Mouse (Mus musculus) gastrocnemius, postnatal 14 days (tissue): Measurements from ENCODE around the gene Hspa12b. TPM values are rescaled to one million over a fixed set of nuclear protein-coding genes. Genes with fewer than 3 reads are reported as not detected.

Experiments
- DNase-seq: peaks from one replicate; pipeline ENCODE4 v3.0.0; 2021; ENCODE audit warnings: mixed read lengths
- intact Hi-C: fragments of 180-260 bp; cut with DNase I; formaldehyde crosslinking; loops from one replicate; pipeline ENCODE4 v1.15.1; 2025; ENCODE audit warnings: low total_unique reads
- total RNA-seq, 2 experiments: library from RNA; stranded (reverse); gene quantifications; 2 replicates each; pipeline ENCODE4 v1.2.3; 2021

Gene Hspa12b
- total RNA-seq, 2 experiments from 2014 or later = 14.5 to 18.3 TPM

DNA sequence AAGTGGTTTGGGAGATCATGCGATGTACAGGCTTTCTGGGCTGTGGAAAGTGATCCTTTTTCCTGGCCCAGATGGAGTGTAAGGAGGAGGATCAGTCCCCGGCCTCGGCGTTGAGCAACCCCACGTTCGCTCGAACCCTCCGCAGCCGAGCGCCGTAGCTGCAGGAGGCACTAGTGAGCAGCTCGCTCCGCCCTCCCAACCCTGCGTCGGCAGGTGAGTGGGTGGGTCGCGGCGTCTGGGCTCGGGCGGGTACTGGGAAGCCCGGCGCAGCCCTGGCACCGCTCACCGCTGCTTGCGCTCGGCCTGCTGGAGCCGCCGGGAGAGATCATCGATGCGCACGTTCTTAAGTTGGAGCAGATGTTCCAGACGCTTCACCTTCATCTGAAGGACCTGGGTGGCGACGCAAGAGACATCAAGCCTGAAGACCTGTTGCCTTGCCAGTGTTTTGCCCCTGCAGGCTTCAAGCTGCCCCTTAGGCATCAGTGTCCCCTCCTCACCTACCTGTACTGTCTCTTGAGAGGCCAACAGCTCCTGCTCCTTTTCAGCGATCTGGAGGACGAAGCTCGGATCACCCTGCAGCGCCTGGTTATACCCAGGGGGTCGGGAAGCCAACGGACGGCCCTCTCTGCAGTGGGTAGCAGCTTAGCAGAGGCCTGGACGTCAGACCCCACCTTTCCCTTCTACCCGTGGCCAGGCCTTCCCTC lies 44.5 kb downstream of the Hspa12b start:
- intact Hi-C loops = loop anchor here (10.0 kb wide), 1 partner anchor 83 kb away; no protein-coding TSS in a partner anchor

GRCm38 (mm10) chr2:131172322-131172721 lies 45.2 kb downstream of the Hspa12b start:
- intact Hi-C loops = loop anchor here (10.0 kb wide), 1 partner anchor 82 kb away; no protein-coding TSS in a partner anchor
- no peak for DNase-seq

More for the DNA sequence above, 44.5 kb downstream of the Hspa12b start:
- peak; percentile 73 for DNase-seq

DNA sequence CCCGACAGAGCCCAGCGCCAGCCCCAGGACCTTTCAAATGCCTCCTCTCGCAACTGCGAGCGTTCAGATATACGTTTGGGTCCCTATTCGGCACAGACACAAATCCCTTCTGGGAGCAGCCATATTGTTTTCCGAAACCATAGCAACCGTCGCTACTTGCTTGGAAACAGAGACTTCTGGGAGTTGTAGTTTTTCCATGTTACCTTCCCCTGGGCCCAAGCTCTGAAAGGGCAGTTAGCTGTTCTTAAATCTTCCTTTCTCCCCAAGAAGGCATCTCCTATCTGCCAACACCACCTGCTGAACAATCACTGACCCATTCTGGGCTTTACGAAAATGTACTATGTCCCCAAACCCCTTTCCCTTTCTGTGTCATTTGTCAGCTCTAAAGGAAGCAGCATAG lies 47.6 kb downstream of the Hspa12b start:
- DNase-seq = peak; percentile 19
- intact Hi-C loops = loop anchor here (10.0 kb wide), 1 partner anchor 80 kb away; no protein-coding TSS in a partner anchor

DNA sequence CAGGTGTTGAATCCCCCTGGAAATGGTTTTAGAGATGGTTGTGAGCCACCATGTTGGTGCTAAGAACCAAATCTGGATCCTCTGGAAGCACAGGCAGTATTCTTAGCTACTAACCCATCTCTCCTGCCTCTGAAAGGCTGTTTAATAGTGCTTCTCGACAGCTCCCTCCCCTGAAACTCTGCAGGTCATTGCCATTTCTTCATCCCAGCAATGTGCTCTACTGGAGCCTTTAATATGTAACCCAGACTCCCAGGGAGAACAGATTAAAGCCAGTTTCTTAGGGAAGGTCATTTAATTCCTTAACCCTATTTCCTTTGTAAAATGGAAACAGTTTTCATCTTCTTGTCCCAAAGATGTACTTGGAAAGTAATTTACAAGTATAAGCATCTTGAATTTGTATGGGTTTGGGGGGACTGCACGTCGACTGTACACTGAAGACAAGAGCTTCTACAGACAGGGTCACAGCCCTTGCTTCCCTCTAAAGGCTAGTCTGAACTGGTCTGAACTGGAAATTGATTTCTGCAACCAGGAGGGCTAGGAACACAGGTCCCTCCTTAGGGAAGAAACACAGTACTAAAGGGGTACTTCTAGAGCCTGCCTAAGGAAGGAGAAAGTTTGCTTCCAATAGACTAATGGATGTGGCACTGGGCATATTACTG lies 48.3 kb downstream of the Hspa12b start:
- no peak for DNase-seq
- intact Hi-C loops = loop anchor here (10.0 kb wide), 1 partner anchor 79 kb away; no protein-coding TSS in a partner anchor

DNA sequence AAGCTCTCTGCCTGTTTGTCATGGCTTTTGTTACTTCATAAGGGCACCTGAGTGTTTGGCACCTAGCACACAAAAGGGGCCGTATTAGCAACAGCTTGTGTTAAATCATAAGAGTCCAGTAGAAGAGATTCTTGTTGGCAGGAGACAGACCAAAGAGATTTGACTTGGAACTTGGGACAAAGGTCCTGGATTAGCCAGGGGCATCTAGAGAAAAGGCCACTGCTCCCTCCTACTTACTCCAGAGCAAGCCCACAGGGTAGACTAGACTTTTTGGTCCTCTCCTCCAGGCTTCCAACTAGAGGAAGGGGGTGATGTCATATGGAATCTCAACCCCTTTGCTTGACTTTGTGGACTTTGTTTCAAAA lies 48.8 kb downstream of the Hspa12b start:
- DNase-seq = no peak
- intact Hi-C loops = loop anchor here (10.0 kb wide), 1 partner anchor 79 kb away; no protein-coding TSS in a partner anchor

- DNase-seq = no peak
- intact Hi-C loops = loop anchor here (10.0 kb wide), 1 partner anchor 78 kb away; no protein-coding TSS in a partner anchor
These were observed 49.4 kb downstream of the Hspa12b start for GRCm38 (mm10) chr2:131176491-131176890.

GRCm38 (mm10) chr2:131177932-131178331 lies 50.9 kb downstream of the Hspa12b start:
- intact Hi-C loops = loop anchor here (10.0 kb wide), 1 partner anchor 77 kb away; no protein-coding TSS in a partner anchor
- DNase-seq = no peak

DNA sequence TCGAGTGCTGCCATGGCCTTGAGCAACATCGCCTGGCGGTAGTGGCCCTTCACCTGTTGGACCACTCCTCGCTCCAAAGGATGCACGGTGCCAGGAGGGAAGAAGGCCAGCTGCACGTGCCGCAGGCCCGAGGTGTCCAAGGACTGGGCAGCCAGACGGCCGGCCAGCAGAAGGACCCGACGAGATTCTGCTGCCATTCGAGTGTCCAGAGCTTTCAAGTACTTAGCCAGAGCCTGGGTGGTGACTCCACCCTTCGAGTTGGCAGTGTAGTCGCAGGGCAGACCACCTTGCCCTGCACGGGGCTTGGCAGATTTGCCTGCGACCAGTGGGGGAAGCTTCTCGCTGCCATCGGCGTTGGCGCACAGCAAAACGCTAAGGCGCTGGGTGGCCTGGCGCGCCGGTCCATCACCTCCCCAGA lies 51.8 kb downstream of the Hspa12b start:
- intact Hi-C loops = loop anchor here (10.0 kb wide), 1 partner anchor 76 kb away; no protein-coding TSS in a partner anchor

DNA sequence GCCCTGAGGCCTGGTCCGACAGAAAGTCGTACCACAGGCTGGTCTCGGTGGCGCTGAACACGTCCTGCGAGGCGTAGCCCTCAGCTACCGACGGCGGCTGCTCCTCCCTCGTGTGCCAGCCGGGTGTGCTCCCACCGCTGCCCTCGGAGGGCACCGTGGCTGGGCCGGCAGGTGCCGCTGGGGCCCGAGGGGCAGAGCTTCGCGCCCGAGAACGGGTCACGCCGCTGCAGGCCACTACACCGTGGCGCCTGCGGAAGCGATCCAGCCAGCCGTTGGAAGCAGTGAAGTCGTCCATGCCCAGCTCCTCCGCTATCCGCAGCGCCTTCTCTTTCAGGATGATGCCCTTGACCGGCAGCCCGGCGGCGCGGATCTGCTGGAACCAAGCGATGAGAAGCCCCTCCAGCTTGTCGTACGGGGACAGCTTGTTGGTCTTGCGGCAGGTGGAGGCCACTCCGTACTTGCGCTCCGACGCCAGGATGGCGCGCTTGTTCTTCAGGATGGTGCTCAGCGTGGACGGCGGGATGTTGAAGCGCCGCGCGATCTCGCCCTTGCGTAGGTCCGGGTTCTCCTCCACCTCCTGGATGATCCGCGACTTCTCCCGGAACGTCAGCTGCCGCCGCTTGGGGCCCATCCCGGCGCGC lies 52.3 kb downstream of the Hspa12b start:
- intact Hi-C loops = loop anchor here (10.0 kb wide), 1 partner anchor 75 kb away; no protein-coding TSS in a partner anchor
- peak; percentile 64 for DNase-seq

More for the DNA sequence above, 51.8 kb downstream of the Hspa12b start:
- DNase-seq = peak; percentile 32

GRCm38 (mm10) chr2:131179990-131180587 lies 53.0 kb downstream of the Hspa12b start, which contains the start of gene Cenpb:
Gene Cenpb, minus strand, starts transcription at chr2:131180067.
- DNase-seq = peak; percentile 87
- intact Hi-C loops = loop anchor here (10.0 kb wide), 1 partner anchor 75 kb away; no protein-coding TSS in a partner anchor

GRCm38 (mm10) chr2:131186343-131186742 lies 59.3 kb downstream of the Hspa12b start:
- intact Hi-C loops = no loop called here
- peak; percentile 29 for DNase-seq

DNA sequence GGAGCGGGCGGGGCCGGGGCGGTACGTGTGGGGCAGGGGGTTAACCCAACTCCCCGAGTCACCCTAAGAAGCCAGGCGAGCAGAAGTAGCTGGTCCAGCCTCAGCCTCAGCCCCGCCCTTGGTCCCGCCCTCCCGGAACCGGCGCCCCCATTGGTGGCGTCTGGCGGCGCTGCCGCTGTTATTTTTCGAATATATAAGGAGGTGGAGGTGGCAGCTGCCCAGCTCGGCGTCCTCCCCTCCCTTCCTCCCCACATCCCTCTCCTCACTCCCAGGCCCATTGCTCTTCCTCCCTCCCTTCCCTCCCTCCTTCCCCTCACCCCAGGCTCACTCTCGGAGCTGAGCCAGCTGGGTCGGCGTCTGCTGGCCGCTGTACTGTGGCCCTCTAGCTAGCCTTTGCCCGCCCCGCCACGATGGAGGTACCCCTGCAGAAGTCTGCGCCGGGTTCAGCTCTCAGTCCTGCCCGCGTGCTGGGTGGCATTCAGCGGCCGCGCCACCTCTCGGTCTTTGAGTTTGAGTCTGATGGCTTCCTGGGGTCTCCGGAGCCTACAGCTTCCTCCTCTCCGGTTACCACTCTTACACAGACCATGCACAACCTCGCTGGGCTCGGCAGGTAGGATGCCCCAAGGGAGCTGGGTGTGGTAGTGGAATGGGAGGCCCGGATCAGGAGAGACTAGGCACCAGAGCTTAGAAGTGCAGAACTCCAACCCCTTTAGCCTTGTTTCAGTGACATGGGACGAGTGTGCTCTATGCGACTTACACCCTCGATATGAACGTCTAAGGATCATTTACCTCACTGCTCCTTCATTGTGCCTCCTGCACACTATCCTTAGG lies 59.9 kb downstream of the Hspa12b start, which contains the start of the genes Cdc25b and Spef1:
Cdc25b (plus strand) TSS at position 179 of the 831 bp plus-strand sequence.
Spef1 (minus strand) TSS at position 512 of the 831 bp plus-strand sequence.
- peak; percentile 88 for DNase-seq
- intact Hi-C loops = no loop called here

DNA sequence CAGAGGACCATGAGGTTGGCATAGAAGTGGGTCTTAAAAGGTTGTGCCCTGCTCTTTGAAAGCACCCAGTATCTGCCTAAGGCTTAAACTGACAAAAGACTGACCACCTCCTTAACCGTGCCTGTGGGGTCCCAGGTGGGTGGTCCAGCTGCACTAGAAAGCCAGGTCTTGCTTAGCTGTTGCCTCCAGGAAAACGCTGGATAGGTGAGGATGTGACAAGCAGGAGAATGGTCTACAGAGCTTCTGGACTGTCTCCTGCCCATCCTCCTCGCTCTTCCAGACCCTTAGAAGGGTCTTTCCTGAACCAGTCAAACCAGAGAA lies 60.5 kb downstream of the Hspa12b start:
- intact Hi-C loops = no loop called here
- DNase-seq = no peak

GRCm38 (mm10) chr2:131188311-131188710 lies 61.2 kb downstream of the Hspa12b start:
- DNase-seq = no peak
- intact Hi-C loops = no loop called here

- intact Hi-C loops = no loop called here
- DNase-seq = peak; percentile 36
These were observed 62.6 kb downstream of the Hspa12b start for GRCm38 (mm10) chr2:131189521-131190309.

- DNase-seq = no peak
- intact Hi-C loops = no loop called here
These were observed 63.4 kb downstream of the Hspa12b start for GRCm38 (mm10) chr2:131190344-131191004.

- no peak for DNase-seq
- intact Hi-C loops = no loop called here
These were observed 63.9 kb downstream of the Hspa12b start for GRCm38 (mm10) chr2:131191005-131191390.
